Mouse (Mus musculus) embryo, embryonic 10.5 days (tissue): ENCODE data around the gene Stam.
"Not testable (repeated sequence)": the region's sequence is repeated elsewhere in the genome, so short reads cannot be mapped to it uniquely, and the experiment has no call there.

ENCODE experiments used
- DNase-seq: peaks from one replicate; pipeline ENCODE4 v3.0.0-alpha.2; 2015; ENCODE audit warnings: low spot score

The Stam gene

GRCm38 (mm10) chr2:14073362-14074220 lies at the start of gene Stam:
Gene Stam (plus strand): TSS chr2:14074098.
- DNase-seq = peak; percentile 91

- no peak for DNase-seq
Measured at GRCm38 (mm10) chr2:14041249-14041648, 32.6 kb upstream of the Stam start.

- no peak for DNase-seq
Measured at GRCm38 (mm10) chr2:14043011-14043410, 30.9 kb upstream of the Stam start.

DNA sequence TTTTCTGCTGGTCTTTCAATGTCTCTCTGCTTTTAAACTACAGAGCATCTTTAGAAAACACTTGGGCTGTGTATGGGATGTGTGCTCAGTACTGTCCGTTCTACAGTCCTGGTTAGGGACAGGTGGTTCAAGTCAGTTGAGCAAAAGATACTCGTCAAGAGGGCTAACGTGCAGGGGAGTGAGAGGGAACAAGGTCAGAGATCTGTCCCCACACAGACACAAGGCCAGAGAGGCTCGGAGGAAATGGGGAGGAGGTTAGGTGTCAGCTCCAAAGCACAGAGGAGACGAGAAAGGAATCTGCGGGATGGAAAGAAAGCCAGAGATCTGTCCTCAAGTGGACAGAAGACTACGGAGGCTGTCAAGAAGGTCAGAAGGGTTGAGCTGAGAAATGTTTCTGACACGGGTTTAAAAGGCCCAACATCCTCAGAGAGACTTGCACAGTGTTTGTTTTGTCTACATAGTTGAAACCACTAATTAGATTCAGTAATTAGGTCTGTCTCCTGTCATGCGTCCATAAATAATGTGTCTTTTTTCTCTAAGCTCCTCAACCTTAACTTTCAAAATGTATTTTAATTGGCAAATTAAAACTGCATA lies 30.2 kb upstream of the Stam start:
- DNase-seq = no peak

GRCm38 (mm10) chr2:14048381-14048780 lies 25.5 kb upstream of the Stam start:
- peak; percentile 86 for DNase-seq

- no peak for DNase-seq
Measured at GRCm38 (mm10) chr2:14048808-14049207, 25.1 kb upstream of the Stam start.

GRCm38 (mm10) chr2:14053618-14054017 lies 20.3 kb upstream of the Stam start:
- DNase-seq = no peak

- DNase-seq = no peak
Measured at GRCm38 (mm10) chr2:14054163-14054562, 19.7 kb upstream of the Stam start.

DNA sequence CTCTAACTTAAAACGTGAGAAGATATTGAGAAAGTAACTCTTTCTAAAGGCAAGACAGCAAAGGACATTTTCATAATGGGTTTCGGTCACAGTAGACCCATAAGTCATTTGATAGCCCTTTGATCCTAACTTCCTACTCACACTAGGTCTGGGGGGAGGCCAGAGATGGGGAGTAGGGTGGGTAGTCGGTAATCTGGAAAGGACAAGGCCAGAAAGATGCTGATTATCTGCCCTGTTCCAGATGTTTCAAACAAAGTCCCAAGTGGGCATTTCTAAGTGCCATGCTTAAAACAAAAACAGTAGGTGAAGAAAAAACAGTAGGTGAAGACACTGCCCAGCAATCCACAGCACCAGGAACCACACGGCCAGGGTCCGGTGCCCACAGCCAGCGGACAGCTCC lies 19.2 kb upstream of the Stam start:
- DNase-seq = peak; percentile 60

- peak; percentile 91 for DNase-seq
Measured at GRCm38 (mm10) chr2:14055168-14055565, 18.7 kb upstream of the Stam start.

DNA sequence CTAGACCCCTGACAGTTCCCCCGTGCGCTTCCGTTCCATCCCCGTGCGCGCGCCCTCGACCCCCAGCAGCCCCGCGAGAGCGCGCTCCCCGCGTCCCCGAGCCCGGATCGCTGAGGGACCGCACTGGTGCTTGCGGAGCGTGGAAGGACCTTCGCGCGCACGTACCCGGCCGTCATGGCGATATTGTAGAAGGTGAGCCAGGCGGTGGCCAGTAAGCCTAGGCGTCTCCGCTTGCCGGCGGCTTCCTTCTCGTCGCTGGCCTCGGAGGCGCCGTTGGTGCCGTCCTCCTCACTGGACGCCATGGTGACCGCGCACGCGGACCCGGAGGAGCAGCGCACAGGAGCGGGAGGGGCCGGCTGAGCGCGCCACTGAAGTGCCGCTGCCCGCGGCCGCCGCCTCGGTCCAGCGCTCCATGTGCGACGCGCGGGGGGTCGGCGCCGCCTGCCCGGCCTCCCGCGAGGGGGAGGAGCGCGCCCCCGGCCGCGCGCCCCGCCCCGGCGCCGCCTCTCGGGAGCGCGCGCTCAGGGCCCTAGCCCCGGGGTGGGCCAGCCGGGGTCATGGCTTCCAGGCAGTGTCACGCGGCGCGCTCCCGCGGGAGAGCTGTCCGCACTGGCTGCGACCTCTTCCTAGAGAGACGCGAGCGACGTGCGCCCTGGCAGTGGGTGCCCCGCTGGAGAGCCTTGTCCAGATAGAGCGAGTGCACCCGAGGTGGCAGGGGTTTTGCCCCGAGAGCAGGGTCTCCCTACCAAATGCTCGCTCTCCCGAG lies 18.1 kb upstream of the Stam start, which contains the start of gene Hacd1:
Gene Hacd1 (minus strand): TSS at position 570 of the 766 bp plus-strand sequence.
- DNase-seq = peak; percentile 83

DNA sequence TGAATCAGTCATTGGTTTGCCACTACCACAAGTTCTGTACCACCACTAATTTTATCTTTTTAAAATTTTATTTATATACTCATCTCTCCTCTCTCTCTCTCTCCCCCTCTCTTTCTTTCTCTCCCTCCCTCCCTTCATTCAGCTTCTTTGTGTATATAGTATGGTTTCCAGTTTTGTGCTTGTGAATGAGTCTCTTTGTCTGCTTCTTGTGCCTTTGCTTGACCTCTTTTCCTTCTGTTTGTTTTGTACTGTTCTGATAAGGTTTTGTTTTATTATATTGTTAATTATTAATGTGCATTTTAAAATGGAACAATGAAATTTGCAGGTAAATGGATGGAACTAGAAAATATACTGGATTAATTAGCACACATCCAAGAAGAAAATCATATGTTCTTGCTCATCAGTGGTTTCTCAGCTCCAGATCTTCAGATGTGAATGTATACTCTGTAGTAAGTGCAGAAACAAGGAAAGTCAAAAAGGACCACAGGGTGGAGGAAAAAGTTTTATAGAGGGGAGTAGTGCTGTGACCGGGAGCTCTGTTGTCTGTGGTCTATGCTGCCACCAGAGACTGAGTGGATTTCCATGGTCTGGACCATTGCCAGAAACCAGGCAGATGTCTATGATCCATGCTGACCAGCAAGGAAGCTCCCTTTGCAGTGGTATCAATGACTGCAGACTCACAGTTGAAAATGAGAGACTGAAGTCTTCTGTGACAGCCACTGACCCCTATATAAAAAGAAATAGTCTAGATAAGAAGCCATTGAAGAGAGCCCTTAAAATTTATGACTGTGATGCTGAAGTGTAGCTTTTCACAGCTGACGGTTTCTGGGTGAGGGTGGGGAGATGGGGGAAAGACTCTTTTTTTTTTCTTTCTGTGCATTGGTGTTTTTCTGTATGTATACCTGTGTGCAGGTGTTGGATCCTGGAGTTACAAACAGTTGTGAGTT lies 7.9 kb upstream of the Stam start:
- DNase-seq = no peak

DNA sequence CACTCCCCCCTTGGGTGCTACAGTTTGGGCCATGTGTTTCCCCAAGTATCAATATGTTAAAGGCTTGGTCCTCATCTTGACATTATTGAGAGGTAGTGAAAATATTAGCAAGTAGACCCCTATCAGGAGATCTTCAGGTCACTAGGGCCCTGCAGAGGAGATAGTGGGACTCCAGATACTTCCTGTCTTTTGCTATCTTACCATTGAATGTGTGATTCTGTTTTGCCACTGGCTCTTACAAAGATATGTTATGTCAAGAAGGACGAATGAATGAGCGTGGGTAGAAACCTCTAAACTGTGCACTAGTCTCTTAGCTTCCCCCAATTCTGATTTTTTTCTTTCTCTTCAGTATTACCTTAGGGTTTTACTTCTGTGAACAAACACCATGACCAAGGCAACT lies 4.9 kb upstream of the Stam start:
- DNase-seq = no peak

- DNase-seq = no peak
Measured at GRCm38 (mm10) chr2:14070466-14070865, 3.4 kb upstream of the Stam start.

DNA sequence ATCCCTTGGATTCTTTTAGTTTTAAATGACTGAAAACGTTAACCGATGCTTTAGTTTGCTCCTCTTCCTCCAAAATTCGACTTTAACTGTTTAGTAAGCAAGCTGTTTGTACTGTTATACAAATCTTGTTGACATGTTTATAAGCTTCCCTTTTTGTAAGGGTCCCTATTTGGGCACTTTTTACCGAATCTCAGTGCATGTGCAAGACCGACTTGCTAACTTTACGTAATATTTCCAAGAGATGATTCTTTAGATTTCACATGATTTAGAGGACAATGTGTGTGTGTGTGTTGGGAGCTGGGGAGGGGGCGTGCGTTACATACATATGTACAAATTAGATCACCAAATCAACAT lies 913 bp upstream of the Stam start:
- DNase-seq = peak; percentile 15

GRCm38 (mm10) chr2:14074221-14074901 lies 463 bp downstream of the Stam start:
- peak; percentile 66 for DNase-seq

DNA sequence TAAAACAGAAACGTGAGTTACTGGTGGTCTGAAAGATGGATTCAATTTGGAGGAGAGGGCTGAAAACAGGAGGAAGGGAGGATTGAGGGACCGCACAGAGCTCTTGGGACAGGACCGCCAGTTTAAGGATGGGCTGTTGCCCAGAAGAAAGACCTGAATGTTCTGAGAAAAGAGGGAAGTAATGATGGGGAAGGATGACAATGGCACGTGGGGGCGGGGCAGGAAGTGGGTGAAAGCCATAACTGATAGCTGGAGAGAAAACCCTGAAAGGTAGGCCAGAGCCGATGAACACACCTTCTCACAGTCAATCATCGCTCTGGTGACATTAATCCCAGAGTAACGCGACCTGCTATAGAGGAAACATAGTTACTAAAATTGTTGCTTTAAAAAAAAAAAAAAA lies 4.6 kb downstream of the Stam start:
- not testable (repeated sequence) for DNase-seq

- no peak for DNase-seq
Measured at GRCm38 (mm10) chr2:14100533-14100932, 26.6 kb downstream of the Stam start.

DNA sequence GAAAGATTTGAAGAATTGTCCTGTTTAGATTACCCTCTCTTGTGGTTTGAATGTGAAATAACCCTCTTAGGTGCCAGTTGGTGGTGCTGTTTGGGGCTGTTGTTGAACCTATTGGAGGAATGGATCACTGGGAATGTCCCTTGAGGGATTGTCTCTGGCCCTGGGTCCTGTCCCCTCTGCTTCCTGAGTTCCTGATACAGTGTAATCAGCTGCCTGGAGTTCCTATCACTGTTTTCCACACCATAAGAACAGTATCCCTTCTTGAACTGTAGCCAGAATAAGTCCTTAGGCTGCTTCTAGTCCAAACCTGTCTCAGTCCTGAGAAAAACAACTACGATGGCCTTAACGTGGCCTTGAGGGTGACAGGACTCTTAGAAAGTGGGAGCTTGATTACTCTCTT lies 28.7 kb downstream of the Stam start:
- no peak for DNase-seq

DNA sequence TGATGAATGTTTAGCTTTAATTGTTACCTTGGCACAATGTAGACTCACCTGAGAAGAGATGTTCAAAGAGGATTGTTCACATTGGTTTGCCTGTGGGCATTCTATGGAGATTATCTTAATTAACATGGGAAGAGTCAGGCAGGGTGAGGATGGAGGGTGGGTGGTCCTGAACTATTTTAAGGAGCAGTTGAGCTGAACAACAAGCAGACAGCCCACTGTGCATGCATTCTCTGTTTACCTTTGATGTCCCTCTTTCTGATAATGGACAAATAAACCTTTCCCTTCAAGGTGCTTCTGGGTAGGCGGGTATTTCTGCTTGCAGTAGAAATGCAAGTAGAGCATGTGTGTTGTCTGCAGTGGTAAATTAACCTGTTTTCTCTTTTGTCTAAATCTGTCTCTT lies 30.0 kb downstream of the Stam start:
- no peak for DNase-seq

- no peak for DNase-seq
Measured at GRCm38 (mm10) chr2:14107673-14108072, 33.8 kb downstream of the Stam start.
